Mouse (Mus musculus) intestine, postnatal 0 days (tissue): Measurements from ENCODE around the gene Sp3. TPM values are rescaled to one million over a fixed set of nuclear protein-coding genes. Genes with fewer than 3 reads are reported as not detected.

Experiments used
- ATAC-seq: fragments of 200-750 bp; cut with Nextera tagmentation; 2 replicates; pipeline ENCODE4 v1.8.0; 2017; ENCODE audit warnings: mild to moderate bottlenecking, moderate TSS enrichment, moderate library complexity
- H3K27ac ChIP-seq: fragments of 300-500 bp; sonication (generic); 2 replicates; pipeline ENCODE4 v1.5.1; 2014; ENCODE audit warnings: mild to moderate bottlenecking, low read depth, low read length, moderate library complexity
- H3K27me3 ChIP-seq: fragments of 300-500 bp; sonication (generic); replicated peaks from 2 replicates; pipeline ENCODE4 v1.6.1; 2014; ENCODE audit warnings: low read length, mixed read lengths; ENCODE audit not compliant: control insufficient read depth, insufficient read depth
- H3K36me3 ChIP-seq: fragments of 300-500 bp; sonication (generic); 2 replicates; pipeline ENCODE4 v1.6.1; 2014; ENCODE audit warnings: mild to moderate bottlenecking, moderate library complexity; ENCODE audit not compliant: control insufficient read depth, insufficient read depth
- H3K4me1 ChIP-seq: fragments of 300-500 bp; sonication (generic); replicated peaks from 2 replicates; pipeline ENCODE4 v1.6.1; 2014; ENCODE audit warnings: antibody characterized with exemption, low read length, mixed read lengths; ENCODE audit not compliant: control insufficient read depth, insufficient read depth
- H3K4me2 ChIP-seq: fragments of 300-500 bp; sonication (generic); replicated peaks from 2 replicates; pipeline ENCODE4 v1.6.1; 2014; ENCODE audit warnings: low read depth, mild to moderate bottlenecking, moderate library complexity
- H3K4me3 ChIP-seq: fragments of 300-500 bp; sonication (generic); 2 replicates; pipeline ENCODE4 v1.5.1; 2014; ENCODE audit warnings: low read depth, low read length
- H3K9ac ChIP-seq: fragments of 300-500 bp; sonication (generic); 2 replicates; pipeline ENCODE4 v1.6.1; 2014; ENCODE audit warnings: mild to moderate bottlenecking, low read depth, low read length
- H3K9me3 ChIP-seq: fragments of 300-500 bp; sonication (generic); 2 replicates; pipeline ENCODE4 v1.6.1; 2016; ENCODE audit warnings: mixed run types; ENCODE audit not compliant: control insufficient read depth
- CTCF ChIP-seq: sonication (generic); IDR thresholded peaks from 2 replicates; pipeline ENCODE4 v1.5.1; 2016; ENCODE audit warnings: low read depth, mild to moderate bottlenecking, control low read depth, antibody characterized with exemption, moderate library complexity
- WGBS: fragments of 180-500 bp; shearing (Covaris S2); extraction: QIAGEN DNeasy Blood & Tissue Kit; methylation state at CpG from one replicate; pipeline ENCODE4 v1.1.7; 2014; 5-methylcytosine and 5-hydroxymethylcytosine counted together
- polyA plus RNA-seq: library from polyadenylated mRNA; unstranded; fragments of >200 nt; fragmentation: Nextera tagmentation; extraction: Ambion mirVana; gene quantifications from 2 replicates; pipeline ENCODE4 v1.2.1, GENCODE M21; 2015

The Sp3 gene
- polyA plus RNA-seq, 1 experiment from 2014 or later, result 25.4 TPM

DNA sequence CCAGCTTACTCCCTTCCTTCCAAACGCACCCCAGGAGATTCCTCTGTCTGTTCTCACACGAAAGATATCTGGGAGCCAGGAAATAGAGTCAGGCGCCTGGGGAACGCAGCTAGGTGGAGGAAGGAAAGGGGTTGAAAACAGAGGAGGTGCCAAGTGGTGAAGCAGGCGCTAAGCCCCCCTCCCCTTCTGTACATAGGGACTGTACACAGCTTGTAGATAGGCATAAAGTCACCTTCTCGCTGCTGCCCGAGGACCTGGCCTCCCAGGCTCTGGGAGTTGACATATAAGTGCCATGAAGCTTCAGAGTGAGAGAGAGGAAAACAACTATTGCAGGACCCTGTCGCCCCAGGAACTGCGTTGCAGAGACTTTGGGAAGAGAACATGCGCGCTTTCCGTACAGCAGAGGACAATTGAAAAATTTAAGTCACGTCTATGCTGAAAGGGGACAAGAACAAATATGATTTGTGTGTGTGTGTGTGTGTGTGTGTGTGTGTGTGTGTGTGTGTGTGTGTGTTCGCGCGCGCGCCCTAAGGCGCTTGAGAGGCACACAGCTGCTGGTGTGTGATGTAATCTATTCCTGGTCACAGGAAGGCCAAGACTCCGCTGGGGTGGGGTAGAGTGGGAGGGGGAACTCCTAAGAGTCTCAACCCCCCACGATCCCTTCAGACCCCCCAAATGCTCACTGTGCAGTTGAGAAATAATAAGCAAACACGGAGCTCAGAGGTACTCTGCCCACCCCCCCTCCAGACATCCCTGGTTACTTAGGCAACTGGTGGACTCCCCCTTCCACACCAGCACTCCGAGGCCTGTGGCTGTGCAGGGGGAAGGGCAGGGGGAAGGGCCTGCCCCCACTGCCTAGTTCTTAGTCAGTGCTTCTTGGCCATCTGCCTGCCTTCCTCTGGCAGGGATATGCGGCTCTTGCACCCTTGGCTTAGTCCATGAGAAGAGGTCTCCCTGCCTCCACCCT, 23.8 kb upstream of the Sp3 start:
- no peak overlapping the region for H3K9ac ChIP-seq
- H3K27ac ChIP-seq, result peak overlapping the region; percentile 76
- peak overlapping the region; percentile 40 for H3K4me2 ChIP-seq
- 0 out of 2 replicates have a peak overlapping the region, but pooled peaks have one; percentile 14 for H3K4me3 ChIP-seq
- ATAC-seq, result peak; percentile 63
- no peaks in the 10 kb centered on the region for H3K36me3 ChIP-seq
- H3K9me3 ChIP-seq, result no peaks in the 10 kb centered on the region
- H3K27me3 ChIP-seq, result no peaks in the 10 kb centered on the region
- WGBS, result 27% methylated on average over 24 of the region's 24 CpGs
- TF ChIP-seq CTCF, result no peak
- no peaks in the 10 kb centered on the region for H3K4me1 ChIP-seq

DNA sequence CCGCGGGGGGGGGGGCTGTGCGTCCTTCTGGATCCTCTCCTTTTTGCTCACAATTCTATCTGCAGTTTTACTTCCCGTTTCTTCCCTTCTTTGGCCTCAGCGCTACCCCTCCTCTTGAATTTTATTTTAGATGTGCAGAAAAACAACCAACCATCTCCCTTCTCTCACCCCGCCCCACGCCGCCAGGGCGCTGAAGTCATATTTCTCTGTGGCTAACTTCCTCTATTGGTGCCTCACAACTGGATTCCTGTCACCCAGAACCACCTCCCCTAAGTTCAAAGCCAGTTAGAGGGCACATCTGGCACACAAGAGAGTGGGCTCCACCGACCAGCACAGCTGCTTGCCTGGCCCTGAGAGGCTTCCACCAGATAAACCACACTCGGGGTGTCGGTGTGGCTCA, 22.8 kb upstream of the Sp3 start:
- no peak overlapping the region; the same call in 1 of the 2 replicates for H3K4me2 ChIP-seq
- H3K4me1 ChIP-seq, result no peaks in the 10 kb centered on the region
- WGBS, result 48% methylated on average over 12 of the region's 12 CpGs
- no peak for TF ChIP-seq CTCF
- no peaks in the 10 kb centered on the region for H3K9me3 ChIP-seq
- H3K4me3 ChIP-seq, result no peak overlapping the region
- H3K27me3 ChIP-seq, result no peaks in the 10 kb centered on the region
- no peaks in the 10 kb centered on the region for H3K36me3 ChIP-seq
- H3K9ac ChIP-seq, result no peak overlapping the region; the same call in 1 of the 2 replicates
- no peak overlapping the region for H3K27ac ChIP-seq
- no peak for ATAC-seq

DNA sequence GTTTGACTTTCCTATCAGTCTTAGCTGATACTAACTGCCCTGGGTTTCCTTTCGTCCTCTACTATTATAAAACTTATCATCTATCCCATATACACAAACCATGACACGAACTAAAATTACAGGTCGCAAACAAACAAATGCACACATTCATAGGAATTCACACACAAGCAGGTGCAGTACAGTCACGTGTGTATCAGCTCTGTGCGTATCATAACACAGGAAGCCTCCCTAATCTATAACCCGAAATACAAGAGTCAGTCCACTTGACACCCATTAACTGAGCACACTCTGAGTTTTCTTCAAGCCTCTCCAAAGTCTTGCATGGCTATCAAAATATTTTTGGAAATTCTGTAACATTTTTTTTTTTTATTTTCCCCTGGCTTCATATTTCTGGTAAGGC, 22.2 kb upstream of the Sp3 start:
- Histone ChIP-seq H3K4me1 (no peaks in the 10 kb centered on the region), H3K4me2 (no peak overlapping the region), H3K9ac (no peak overlapping the region), H3K4me3 (no peak overlapping the region), H3K27ac (no peak overlapping the region), H3K9me3 (no peaks in the 10 kb centered on the region), H3K27me3 (no peaks in the 10 kb centered on the region), H3K36me3 (no peaks in the 10 kb centered on the region)
- ATAC-seq, result no peak
- TF ChIP-seq CTCF, result no peak
- 80% methylated on average over 6 of the region's 6 CpGs for WGBS

DNA sequence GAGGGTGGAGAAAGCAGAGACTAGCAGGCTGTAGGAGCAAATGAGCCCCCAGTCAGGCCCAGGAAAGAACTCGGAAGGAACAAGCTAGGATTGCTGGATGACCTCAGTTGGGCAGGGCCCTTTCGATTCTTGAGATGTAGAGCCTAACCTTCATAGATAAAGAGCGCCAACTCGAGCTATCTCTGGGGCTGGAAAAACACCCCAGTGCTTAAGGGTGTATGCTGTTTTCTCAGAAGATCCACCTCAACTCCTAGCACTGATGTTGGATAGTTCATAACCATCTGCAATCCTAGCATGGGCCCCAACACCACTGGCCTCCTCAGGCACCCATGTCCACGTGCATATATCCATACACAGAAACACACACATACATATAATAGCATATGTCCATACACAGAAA, 21.7 kb upstream of the Sp3 start:
- no peak overlapping the region for H3K4me2 ChIP-seq
- WGBS, result 73% methylated on average over 5 of the region's 5 CpGs
- ATAC-seq, result no peak
- no peak overlapping the region for H3K27ac ChIP-seq
- no peaks in the 10 kb centered on the region for H3K4me1 ChIP-seq
- no peak overlapping the region for H3K9ac ChIP-seq
- no peaks in the 10 kb centered on the region for H3K27me3 ChIP-seq
- TF ChIP-seq CTCF, result no peak
- H3K9me3 ChIP-seq, result no peaks in the 10 kb centered on the region
- H3K4me3 ChIP-seq, result no peak overlapping the region
- no peaks in the 10 kb centered on the region for H3K36me3 ChIP-seq

DNA sequence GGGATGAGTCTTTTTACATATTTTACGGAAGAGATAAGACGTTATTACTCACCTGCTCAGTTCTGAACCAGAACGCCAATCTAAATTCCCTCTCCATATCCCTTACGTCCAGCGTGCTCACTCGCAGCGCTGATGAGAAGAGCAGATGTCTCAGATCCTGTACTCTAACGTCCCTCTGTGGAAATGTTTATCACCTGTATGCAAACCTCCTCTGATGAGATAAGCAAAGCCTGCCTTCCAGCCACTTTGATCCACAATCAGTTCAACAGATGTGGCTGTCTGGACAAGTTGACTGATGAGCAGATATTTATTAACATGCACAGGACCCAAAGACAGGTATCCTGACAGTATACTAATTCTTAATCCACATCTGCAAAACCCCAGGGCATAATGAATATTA, 19.9 kb upstream of the Sp3 start:
- Histone ChIP-seq H3K9me3 (no peaks in the 10 kb centered on the region), H3K27ac (no peak overlapping the region), H3K4me3 (no peak overlapping the region), H3K27me3 (no peaks in the 10 kb centered on the region), H3K4me1 (no peaks in the 10 kb centered on the region), H3K4me2 (no peak overlapping the region), H3K9ac (no peak overlapping the region), H3K36me3 (no peaks in the 10 kb centered on the region)
- ATAC-seq, result no peak
- TF ChIP-seq CTCF, result no peak
- 49% methylated on average over 8 of the region's 8 CpGs for WGBS

DNA sequence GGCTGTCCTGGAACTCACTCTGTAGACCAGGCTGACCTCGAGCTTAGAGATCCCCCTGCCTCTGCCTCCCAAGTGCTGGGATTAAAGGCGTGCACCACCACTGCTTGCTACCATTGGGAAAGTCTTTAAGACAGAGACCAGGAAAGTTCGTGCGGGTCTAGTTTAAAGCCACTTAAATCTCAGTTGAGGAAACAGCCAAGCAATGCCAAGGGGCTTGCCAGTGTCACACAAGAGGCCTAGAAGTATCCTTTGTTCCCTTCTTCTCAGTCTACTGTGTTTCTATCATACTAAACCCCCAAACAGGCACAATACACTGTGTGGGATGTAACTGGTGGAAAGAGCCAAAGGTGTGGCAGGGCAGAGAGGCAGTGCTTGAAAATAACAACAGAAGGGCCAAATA, 17.3 kb upstream of the Sp3 start:
- Histone ChIP-seq H3K27ac (no peak overlapping the region), H3K9me3 (no peaks in the 10 kb centered on the region), H3K4me1 (no peaks in the 10 kb centered on the region), H3K4me2 (no peak overlapping the region), H3K9ac (no peak overlapping the region), H3K27me3 (no peaks in the 10 kb centered on the region), H3K4me3 (no peak overlapping the region), H3K36me3 (no peaks in the 10 kb centered on the region)
- no peak for TF ChIP-seq CTCF
- ATAC-seq, result no peak
- WGBS, result 95% methylated on average over 4 of the region's 4 CpGs
